Mouse (Mus musculus): ENCODE results near the gene Cfap77. TPM values are rescaled to one million over a fixed set of nuclear protein-coding genes. Genes with fewer than 3 reads are reported as not detected.
A peak's percentile ranks its signal among the peaks of the same experiment; 100 is the strongest.

Cfap77 gene
- polyA plus RNA-seq, 1 experiment from 2014 or later, result 0.78 TPM

- H3K4me3 ChIP-seq, result peak overlapping the region; percentile 34
- WGBS, result 1% methylated on average over 50 of the region's 50 CpGs
- peaks cover 9% of the 10 kb centered on the region for H3K4me1 ChIP-seq (replicated peaks)
- peaks cover 74% of the 10 kb centered on the region for H3K27me3 ChIP-seq
- H3K36me3 ChIP-seq, result no peaks in the 10 kb centered on the region
- no peaks in the 10 kb centered on the region for H3K9me3 ChIP-seq
- peak overlapping the region; percentile 62 for H3K27ac ChIP-seq (replicated peaks)
- peak; percentile 31; the same call in 1 of the 2 replicates for ATAC-seq (ENCODE audit: low FRiP score, low read depth)
- peak overlapping the region; percentile 16; the same call in 1 of the 2 replicates for H3K4me2 ChIP-seq
- H3K9ac ChIP-seq, result peak overlapping the region; percentile 24
Observed at GRCm38 (mm10) chr2:28915768-28916512, 138.9 kb downstream of the Cfap77 start.

- H3K36me3 ChIP-seq, result no peaks in the 10 kb centered on the region
- H3K27me3 ChIP-seq, result peaks cover 77% of the 10 kb centered on the region
- ATAC-seq (ENCODE audit: low FRiP score, low read depth), result 0 out of 2 replicates have a peak, but pooled peaks have one; percentile 39
- 3% methylated on average over 22 of the region's 22 CpGs for WGBS
- H3K4me3 ChIP-seq, result peak overlapping the region; percentile 34
- peaks cover 9% of the 10 kb centered on the region for H3K4me1 ChIP-seq (replicated peaks)
- no peaks in the 10 kb centered on the region for H3K9me3 ChIP-seq
- peak overlapping the region; percentile 24; the same call in 1 of the 2 replicates for H3K9ac ChIP-seq
- H3K27ac ChIP-seq (replicated peaks), result peak overlapping the region; percentile 62
- peak overlapping the region; percentile 4; the same call in 1 of the 2 replicates for H3K4me2 ChIP-seq
Observed at GRCm38 (mm10) chr2:28915104-28915738, 139.6 kb downstream of the Cfap77 start.

GRCm38 (mm10) chr2:28914121-28914520 is 140.7 kb downstream of the Cfap77 start:
- Histone ChIP-seq H3K36me3 (no peaks in the 10 kb centered on the region), H3K27ac (replicated peaks) (0 out of 2 replicates have a peak overlapping the region, but pooled peaks have one; percentile 38), H3K9ac (no peak overlapping the region), H3K4me2 (no peak overlapping the region), H3K27me3 (peaks cover 79% of the 10 kb centered on the region), H3K4me3 (peak overlapping the region; percentile 34), H3K9me3 (no peaks in the 10 kb centered on the region), H3K4me1 (replicated peaks) (peaks cover 13% of the 10 kb centered on the region)
- 2% methylated on average over 2 of the region's 2 CpGs for WGBS
- ATAC-seq (ENCODE audit: low FRiP score, low read depth), result no peak

GRCm38 (mm10) chr2:28912961-28913360 is 141.9 kb downstream of the Cfap77 start:
- no peak overlapping the region for H3K4me2 ChIP-seq
- under 1% methylated on average over 4 of the region's 4 CpGs for WGBS
- no peaks in the 10 kb centered on the region for H3K9me3 ChIP-seq
- 0 out of 2 replicates have a peak overlapping the region, but pooled peaks have one; percentile 34 for H3K27ac ChIP-seq (replicated peaks)
- peaks cover 85% of the 10 kb centered on the region for H3K27me3 ChIP-seq
- no peaks in the 10 kb centered on the region for H3K36me3 ChIP-seq
- H3K9ac ChIP-seq, result 0 out of 2 replicates have a peak overlapping the region, but pooled peaks have one; percentile 11
- ATAC-seq (ENCODE audit: low FRiP score, low read depth), result no peak
- H3K4me1 ChIP-seq (replicated peaks), result peaks cover 23% of the 10 kb centered on the region
- peak overlapping the region; percentile 34 for H3K4me3 ChIP-seq

GRCm38 (mm10) chr2:28912039-28912700 is 142.7 kb downstream of the Cfap77 start:
- Histone ChIP-seq H3K4me3 (peak overlapping the region; percentile 34), H3K36me3 (no peaks in the 10 kb centered on the region), H3K9ac (0 out of 2 replicates have a peak overlapping the region, but pooled peaks have one; percentile 11), H3K9me3 (no peaks in the 10 kb centered on the region), H3K4me2 (peak overlapping the region; percentile 48; the same call in 1 of the 2 replicates), H3K4me1 (replicated peaks) (peaks cover 21% of the 10 kb centered on the region), H3K27me3 (peaks cover 89% of the 10 kb centered on the region), H3K27ac (replicated peaks) (peak overlapping the region; percentile 48; the same call in 1 of the 2 replicates)
- 1% methylated on average over 33 of the region's 33 CpGs for WGBS
- ATAC-seq (ENCODE audit: low FRiP score, low read depth), result no peak

GRCm38 (mm10) chr2:28911331-28912038 is 143.4 kb downstream of the Cfap77 start:
- ATAC-seq (ENCODE audit: low FRiP score, low read depth), result no peak
- Histone ChIP-seq H3K27ac (replicated peaks) (peak overlapping the region; percentile 48; the same call in 1 of the 2 replicates), H3K27me3 (peaks cover 90% of the 10 kb centered on the region), H3K9ac (0 out of 2 replicates have a peak overlapping the region, but pooled peaks have one; percentile 9), H3K9me3 (no peaks in the 10 kb centered on the region), H3K4me1 (replicated peaks) (peaks cover 21% of the 10 kb centered on the region), H3K4me3 (peak overlapping the region; percentile 34), H3K4me2 (peak overlapping the region; percentile 48), H3K36me3 (no peaks in the 10 kb centered on the region)
- under 1% methylated on average over 44 of the region's 44 CpGs for WGBS

- ATAC-seq (ENCODE audit: low FRiP score, low read depth), result no peak
- peak overlapping the region; percentile 34 for H3K4me3 ChIP-seq
- peak overlapping the region; percentile 48 for H3K4me2 ChIP-seq
- H3K27me3 ChIP-seq, result peaks cover 93% of the 10 kb centered on the region
- H3K27ac ChIP-seq (replicated peaks), result peak overlapping the region; percentile 48; the same call in 1 of the 2 replicates
- no peaks in the 10 kb centered on the region for H3K36me3 ChIP-seq
- WGBS, result 8% methylated on average over 3 of the region's 3 CpGs
- no peaks in the 10 kb centered on the region for H3K9me3 ChIP-seq
- H3K9ac ChIP-seq, result peak overlapping the region; percentile 9; the same call in 1 of the 2 replicates
- H3K4me1 ChIP-seq (replicated peaks), result peaks cover 19% of the 10 kb centered on the region
Observed at GRCm38 (mm10) chr2:28910877-28911276, 144.0 kb downstream of the Cfap77 start.

- Histone ChIP-seq H3K36me3 (peaks cover 8% of the 10 kb centered on the region; the same call in 1 of the 2 replicates), H3K9ac (no peak overlapping the region), H3K27ac (replicated peaks) (peak overlapping the region; percentile 54), H3K9me3 (no peaks in the 10 kb centered on the region), H3K4me2 (peak overlapping the region; percentile 48), H3K27me3 (peaks cover 91% of the 10 kb centered on the region), H3K4me3 (peak overlapping the region; percentile 34), H3K4me1 (replicated peaks) (peaks cover 18% of the 10 kb centered on the region)
- 5% methylated on average over 25 of the region's 25 CpGs for WGBS
- ATAC-seq (ENCODE audit: low FRiP score, low read depth), result no peak
Observed at GRCm38 (mm10) chr2:28909818-28910710, 144.8 kb downstream of the Cfap77 start.

- Histone ChIP-seq H3K36me3 (peaks cover 8% of the 10 kb centered on the region; the same call in 1 of the 2 replicates), H3K4me1 (replicated peaks) (peaks cover 18% of the 10 kb centered on the region), H3K27me3 (peaks cover 86% of the 10 kb centered on the region), H3K4me2 (peak overlapping the region; percentile 48), H3K27ac (replicated peaks) (peak overlapping the region; percentile 54), H3K9ac (0 out of 2 replicates have a peak overlapping the region, but pooled peaks have one; percentile 12), H3K4me3 (peak overlapping the region; percentile 34), H3K9me3 (no peaks in the 10 kb centered on the region)
- ATAC-seq (ENCODE audit: low FRiP score, low read depth), result no peak; the same call in 1 of the 2 replicates
- WGBS, result 1% methylated on average over 41 of the region's 41 CpGs
Observed at GRCm38 (mm10) chr2:28909186-28909817, 145.6 kb downstream of the Cfap77 start.
